Mouse (Mus musculus) heart, adult 2 months (tissue): ENCODE measurements around the gene Rps6kb1.
A peak's percentile ranks its signal among the peaks of the same experiment; 100 is the strongest.

Experiments
- CTCF ChIP-seq: fragments of 200-600 bp; IDR thresholded peaks from 2 replicates; pipeline ENCODE4 v1.8.1; 2022; ENCODE audit warnings: antibody characterized with exemption, mild to moderate bottlenecking, moderate library complexity
- EP300 ChIP-seq: fragments of 200-500 bp; IDR thresholded peaks from 2 replicates; pipeline ENCODE4 v1.6.1; 2011; ENCODE audit warnings: low read depth, low read length, control low read depth; ENCODE audit not compliant: insufficient read depth
- POLR2A ChIP-seq: fragments of 200-500 bp; IDR thresholded peaks from 2 replicates; pipeline ENCODE4 v1.6.1; 2011; ENCODE audit warnings: mild to moderate bottlenecking, low read depth, low read length, control low read depth; ENCODE audit not compliant: insufficient read depth

GRCm38 (mm10) chr11:86472771-86473171, 71.8 kb downstream of the Rps6kb1 start:
- no peak for TF ChIP-seq CTCF
- TF ChIP-seq EP300, result 0 out of 2 replicates have a peak, but pooled peaks have one; percentile 40
- no peak for TF ChIP-seq POLR2A
